Mouse (Mus musculus) layer of hippocampus, adult 9-10 months (tissue): ENCODE data around the gene Tns3.
"Not testable (repeated sequence)": the region's sequence is repeated elsewhere in the genome, so short reads cannot be mapped to it uniquely, and the experiment has no call there.

Experiments used
- DNase-seq: peaks from one replicate; pipeline ENCODE4 v3.0.0; 2022; ENCODE audit warnings: low spot score

Tns3 gene

GRCm38 (mm10) chr11:8645609-8646008 is 18.7 kb downstream of the Tns3 start:
- DNase-seq = no peak

- no peak for DNase-seq
Observed at GRCm38 (mm10) chr11:8644272-8644671, 20.1 kb downstream of the Tns3 start.

GRCm38 (mm10) chr11:8641634-8642277 is 22.6 kb downstream of the Tns3 start:
- DNase-seq = no peak

- DNase-seq = no peak
Observed at GRCm38 (mm10) chr11:8639726-8640125, 24.6 kb downstream of the Tns3 start.

- DNase-seq = no peak
Observed at GRCm38 (mm10) chr11:8639007-8639718, 25.2 kb downstream of the Tns3 start.

- no peak for DNase-seq
Observed at GRCm38 (mm10) chr11:8637469-8638447, 26.6 kb downstream of the Tns3 start.

GRCm38 (mm10) chr11:8636680-8637079 is 27.7 kb downstream of the Tns3 start:
- DNase-seq = no peak

- no peak for DNase-seq
Observed at GRCm38 (mm10) chr11:8635778-8636177, 28.6 kb downstream of the Tns3 start.

GRCm38 (mm10) chr11:8634728-8635410 is 29.5 kb downstream of the Tns3 start:
- no peak for DNase-seq

GRCm38 (mm10) chr11:8632163-8632562 is 32.2 kb downstream of the Tns3 start:
- no peak for DNase-seq

GRCm38 (mm10) chr11:8629862-8630390 is 34.4 kb downstream of the Tns3 start:
- DNase-seq = no peak

- DNase-seq = no peak
Observed at GRCm38 (mm10) chr11:8629326-8629725, 35.0 kb downstream of the Tns3 start.

- no peak for DNase-seq
Observed at GRCm38 (mm10) chr11:8628846-8629253, 35.5 kb downstream of the Tns3 start.

- DNase-seq = no peak
Observed at GRCm38 (mm10) chr11:8627156-8627555, 37.2 kb downstream of the Tns3 start.

GRCm38 (mm10) chr11:8626715-8627114 is 37.6 kb downstream of the Tns3 start:
- no peak for DNase-seq

- DNase-seq = no peak
Observed at GRCm38 (mm10) chr11:8625915-8626604, 38.3 kb downstream of the Tns3 start.

GRCm38 (mm10) chr11:8625451-8625850 is 38.9 kb downstream of the Tns3 start:
- DNase-seq = no peak

GRCm38 (mm10) chr11:8624179-8624886 is 40.0 kb downstream of the Tns3 start:
- DNase-seq = no peak

GRCm38 (mm10) chr11:8623852-8624178 is 40.5 kb downstream of the Tns3 start:
- no peak for DNase-seq

- no peak for DNase-seq
Observed at GRCm38 (mm10) chr11:8622668-8623067, 41.7 kb downstream of the Tns3 start.

GRCm38 (mm10) chr11:8619111-8619510 is 45.2 kb downstream of the Tns3 start:
- not testable (repeated sequence) for DNase-seq
